Mouse (Mus musculus): ENCODE measurements at regions not wholly inside any gene's neighbourhood (a gene's known extent, or its start where the extent isn't known, plus 50 kb on each side); places are given as distances from the start of the nearest gene placed in this dataset.
"Not testable (repeated sequence)": the region's sequence is repeated elsewhere in the genome, so short reads cannot be mapped to it uniquely, and the experiment has no call there.

GRCm38 (mm10) chr9:27515427-27516110 lies 119.0 kb downstream of the Spata19 start:
- H3K4me3 ChIP-seq: no peak overlapping the region
- no peak overlapping the region for H3K9ac ChIP-seq
- no peaks in the 10 kb centered on the region for H3K27me3 ChIP-seq
- 88% methylated on average over 4 of the region's 4 CpGs for WGBS
- ATAC-seq (ENCODE audit: low FRiP score): no peak
- no peaks in the 10 kb centered on the region for H3K9me3 ChIP-seq (replicated peaks)
- H3K4me1 ChIP-seq: no peaks in the 10 kb centered on the region
- no peak overlapping the region for H3K27ac ChIP-seq
- H3K36me3 ChIP-seq: no peaks in the 10 kb centered on the region
- H3K4me2 ChIP-seq (replicated peaks): no peak overlapping the region

DNA sequence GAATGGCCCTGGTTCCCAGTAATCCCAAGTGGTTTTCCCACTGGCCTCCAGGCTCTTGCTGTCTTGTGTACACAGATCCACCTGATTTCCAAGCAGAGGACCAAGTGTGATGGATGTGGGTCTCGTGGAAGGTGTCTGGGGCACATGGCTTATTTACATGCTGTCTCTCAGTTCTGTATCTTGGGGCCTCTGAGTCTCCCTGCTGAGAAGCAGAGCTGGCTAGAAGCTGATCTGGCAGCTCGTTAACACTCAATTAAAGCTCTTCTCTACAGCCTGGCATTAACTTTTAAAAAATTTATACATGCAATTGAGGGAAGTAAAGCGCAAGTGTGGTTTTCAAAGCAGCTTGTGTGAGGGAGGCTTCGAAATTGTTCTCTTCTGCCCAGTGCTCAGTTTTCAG lies 121.4 kb downstream of the Spata19 start:
- no peak overlapping the region for H3K27ac ChIP-seq
- no peak for ATAC-seq (ENCODE audit: low FRiP score)
- 63% methylated on average over 4 of the region's 4 CpGs for WGBS

DNA sequence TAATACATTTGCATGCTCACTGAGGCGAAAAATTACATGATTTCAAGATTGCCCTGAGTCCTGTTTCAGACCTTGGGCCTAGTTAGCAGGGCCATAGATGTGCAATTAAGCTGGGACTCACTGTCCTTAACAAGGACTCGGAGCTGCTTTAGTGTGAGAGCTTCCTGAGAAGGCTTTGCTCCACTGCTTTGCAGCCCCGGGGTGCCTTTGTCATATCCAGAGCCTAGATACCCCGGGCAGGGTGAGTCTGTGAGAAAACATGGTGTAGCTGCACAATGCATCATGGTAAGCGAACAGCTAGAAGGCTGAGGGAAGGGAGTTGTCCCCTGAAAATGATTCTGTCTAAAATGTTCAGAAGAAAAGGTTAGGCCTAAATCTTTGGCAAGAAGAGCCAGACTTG lies 123.1 kb downstream of the Spata19 start:
- H3K27me3 ChIP-seq: no peaks in the 10 kb centered on the region
- H3K4me2 ChIP-seq (replicated peaks): no peak overlapping the region
- ATAC-seq (ENCODE audit: low FRiP score): no peak
- no peaks in the 10 kb centered on the region for H3K9me3 ChIP-seq (replicated peaks)
- H3K27ac ChIP-seq: no peak overlapping the region
- WGBS: 43% methylated on average over 5 of the region's 5 CpGs
- no peak overlapping the region for H3K9ac ChIP-seq
- H3K4me3 ChIP-seq: no peak overlapping the region
- H3K4me1 ChIP-seq: no peaks in the 10 kb centered on the region; the same call in 1 of the 2 replicates
- no peaks in the 10 kb centered on the region for H3K36me3 ChIP-seq

More for the DNA sequence above, 121.4 kb downstream of the Spata19 start:
- Histone ChIP-seq H3K4me1 (no peaks in the 10 kb centered on the region; the same call in 1 of the 2 replicates), H3K36me3 (no peaks in the 10 kb centered on the region), H3K27me3 (no peaks in the 10 kb centered on the region), H3K4me3 (no peak overlapping the region), H3K4me2 (replicated peaks) (no peak overlapping the region), H3K9ac (no peak overlapping the region), H3K9me3 (replicated peaks) (no peaks in the 10 kb centered on the region)

DNA sequence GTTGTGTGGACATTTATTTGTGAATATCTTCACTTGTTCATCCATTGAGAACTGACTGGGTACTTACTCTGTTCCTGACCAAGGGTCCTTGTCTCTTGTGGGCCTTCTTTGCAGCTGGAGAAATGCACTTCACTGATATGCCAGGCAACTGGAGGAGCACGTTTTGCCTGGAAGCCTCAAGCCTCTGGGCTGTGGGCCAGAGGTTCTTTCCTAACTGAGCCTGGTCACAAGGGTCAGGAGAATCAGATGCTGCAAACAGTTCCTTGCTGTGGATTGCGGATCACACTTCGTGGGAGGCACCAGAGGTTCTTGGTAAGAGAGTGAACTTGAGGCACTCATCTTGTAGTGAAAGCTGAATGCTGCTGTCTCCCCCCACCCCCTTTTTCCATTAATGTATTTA lies 124.6 kb downstream of the Spata19 start:
- H3K27ac ChIP-seq: no peak overlapping the region
- 71% methylated on average over 3 of the region's 3 CpGs for WGBS
- H3K4me1 ChIP-seq: no peaks in the 10 kb centered on the region; the same call in 1 of the 2 replicates
- ATAC-seq (ENCODE audit: low FRiP score): no peak
- H3K4me2 ChIP-seq (replicated peaks): no peak overlapping the region
- no peak overlapping the region for H3K4me3 ChIP-seq
- H3K27me3 ChIP-seq: no peaks in the 10 kb centered on the region
- H3K9ac ChIP-seq: no peak overlapping the region
- no peaks in the 10 kb centered on the region for H3K36me3 ChIP-seq
- H3K9me3 ChIP-seq (replicated peaks): no peaks in the 10 kb centered on the region

DNA sequence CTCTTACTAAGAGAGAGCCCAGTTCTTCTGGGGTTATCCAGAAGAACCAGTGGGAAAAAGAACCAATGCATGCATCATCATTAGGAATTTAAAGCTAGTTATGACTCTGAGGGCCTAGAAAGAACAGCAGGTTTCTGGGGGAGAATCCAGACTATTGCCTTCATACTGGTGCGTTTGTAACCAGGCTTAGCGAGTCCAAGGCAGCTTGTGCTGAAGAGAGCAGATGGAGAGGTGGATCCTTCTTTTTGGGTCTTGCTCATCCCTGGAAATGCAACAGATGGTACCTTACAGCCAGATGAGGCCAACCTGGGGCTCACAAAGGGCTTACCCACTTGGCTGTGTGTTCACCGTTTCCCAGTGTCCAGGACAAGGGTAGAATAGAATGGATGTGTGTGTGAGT lies 130.1 kb downstream of the Spata19 start:
- Histone ChIP-seq H3K27ac (no peak overlapping the region), H3K4me2 (replicated peaks) (no peak overlapping the region), H3K9me3 (replicated peaks) (no peaks in the 10 kb centered on the region), H3K9ac (no peak overlapping the region), H3K36me3 (no peaks in the 10 kb centered on the region), H3K4me1 (no peaks in the 10 kb centered on the region; the same call in 1 of the 2 replicates), H3K27me3 (no peaks in the 10 kb centered on the region), H3K4me3 (no peak overlapping the region)
- WGBS: 81% methylated on average over 3 of the region's 3 CpGs
- no peak for ATAC-seq (ENCODE audit: low FRiP score)

- Histone ChIP-seq H3K4me3 (no peak overlapping the region), H3K9me3 (replicated peaks) (no peaks in the 10 kb centered on the region), H3K27me3 (no peaks in the 10 kb centered on the region), H3K27ac (no peak overlapping the region), H3K9ac (no peak overlapping the region), H3K36me3 (no peaks in the 10 kb centered on the region), H3K4me1 (no peaks in the 10 kb centered on the region), H3K4me2 (replicated peaks) (no peak overlapping the region)
- no peak for ATAC-seq (ENCODE audit: low FRiP score)
- 46% methylated on average over 5 of the region's 5 CpGs for WGBS
These were observed 141.9 kb downstream of the Spata19 start for GRCm38 (mm10) chr9:27538480-27538879.

GRCm38 (mm10) chr9:27541585-27542151 lies 145.1 kb downstream of the Spata19 start:
- WGBS: 83% methylated on average over 2 of the region's 2 CpGs
- no peak for ATAC-seq (ENCODE audit: low FRiP score)
- Histone ChIP-seq H3K4me2 (replicated peaks) (no peak overlapping the region), H3K9me3 (replicated peaks) (no peaks in the 10 kb centered on the region), H3K27me3 (no peaks in the 10 kb centered on the region), H3K36me3 (no peaks in the 10 kb centered on the region), H3K4me1 (no peaks in the 10 kb centered on the region), H3K27ac (no peak overlapping the region), H3K9ac (no peak overlapping the region), H3K4me3 (no peak overlapping the region)

- not testable (repeated sequence) for H3K4me3 ChIP-seq; ATAC-seq (ENCODE audit: low FRiP score); H3K9me3 ChIP-seq (replicated peaks); H3K4me1 ChIP-seq; H3K36me3 ChIP-seq; H3K27ac ChIP-seq; H3K4me2 ChIP-seq (replicated peaks); H3K9ac ChIP-seq; H3K27me3 ChIP-seq
These were observed 158.1 kb downstream of the Spata19 start for GRCm38 (mm10) chr9:27554697-27555096.

DNA sequence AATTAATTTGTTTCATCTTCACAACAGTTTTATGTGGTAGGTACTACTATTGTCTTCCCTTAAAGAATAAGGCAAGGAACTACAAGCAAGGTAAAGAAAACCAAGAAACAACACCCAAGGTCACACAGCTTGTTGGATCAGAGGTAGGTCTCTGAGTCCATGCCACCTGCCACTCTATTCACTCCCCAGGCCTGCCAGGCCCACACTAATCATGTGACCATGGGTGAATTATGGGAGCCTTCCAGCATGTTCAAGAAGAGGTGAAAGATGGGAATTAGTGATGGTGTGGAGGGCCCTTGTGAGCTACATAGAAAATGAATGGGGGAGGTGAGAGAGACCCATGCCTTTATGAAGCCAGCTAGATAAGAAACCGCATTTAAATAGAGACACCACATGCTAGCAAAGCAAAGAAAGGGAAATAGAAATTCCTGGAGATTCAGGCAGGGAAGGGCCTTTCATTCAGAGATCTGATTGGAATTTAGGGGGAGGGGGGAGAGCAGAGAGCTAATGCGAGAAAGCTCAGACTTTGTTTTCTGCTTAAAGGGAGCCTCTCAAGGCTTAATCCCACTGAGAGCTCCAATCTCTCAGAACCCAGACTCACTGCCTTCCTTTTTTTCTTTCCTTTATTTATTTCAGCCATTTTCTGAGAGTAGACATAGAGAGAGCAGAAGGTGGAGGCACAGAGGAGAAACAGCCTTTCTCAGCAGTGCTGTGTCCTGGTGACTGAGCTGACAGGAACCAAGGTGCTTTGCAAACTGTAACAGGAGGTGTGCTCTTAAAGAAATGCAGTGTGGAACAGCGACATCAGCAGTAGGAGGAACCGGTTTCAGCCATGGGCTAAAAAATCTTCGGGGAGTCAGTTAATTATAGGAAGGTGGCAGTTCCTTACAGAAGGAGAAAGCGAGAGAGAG lies 160.0 kb downstream of the Spata19 start:
- Histone ChIP-seq H3K27ac (no peak overlapping the region), H3K4me3 (no peak overlapping the region), H3K4me2 (replicated peaks) (no peak overlapping the region), H3K4me1 (peaks cover 7% of the 10 kb centered on the region; the same call in 1 of the 2 replicates), H3K27me3 (no peaks in the 10 kb centered on the region), H3K9me3 (replicated peaks) (no peaks in the 10 kb centered on the region), H3K36me3 (no peaks in the 10 kb centered on the region), H3K9ac (no peak overlapping the region)
- no peak for ATAC-seq (ENCODE audit: low FRiP score)
- WGBS: 14% methylated on average over 6 of the region's 6 CpGs

DNA sequence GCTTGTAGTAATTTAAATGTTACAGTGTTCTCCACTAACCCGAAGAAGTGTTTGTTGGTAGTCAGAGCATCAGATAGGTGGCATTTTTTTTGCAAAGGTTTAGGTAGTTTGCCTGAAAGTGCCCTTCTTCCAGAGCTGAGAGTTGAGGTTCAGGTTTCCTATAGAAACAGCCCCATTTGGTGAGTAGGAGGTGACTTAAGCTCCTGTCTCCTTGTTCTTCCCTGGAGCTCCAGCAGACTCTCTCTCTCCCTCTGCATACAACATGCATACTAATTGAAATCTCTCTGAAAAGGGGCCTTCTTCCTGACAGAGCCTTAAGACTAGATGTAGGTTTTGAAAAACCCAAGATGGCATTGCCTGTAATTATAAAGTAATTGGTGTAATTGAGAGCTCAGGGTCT lies 161.3 kb downstream of the Spata19 start:
- Histone ChIP-seq H3K4me3 (no peak overlapping the region), H3K27ac (no peak overlapping the region), H3K4me1 (peaks cover 7% of the 10 kb centered on the region; the same call in 1 of the 2 replicates), H3K9ac (no peak overlapping the region), H3K27me3 (no peaks in the 10 kb centered on the region), H3K9me3 (replicated peaks) (no peaks in the 10 kb centered on the region), H3K36me3 (no peaks in the 10 kb centered on the region), H3K4me2 (replicated peaks) (no peak overlapping the region)
- no peak for ATAC-seq (ENCODE audit: low FRiP score)
- 74% methylated on average over 1 of the region's 1 CpGs for WGBS

GRCm38 (mm10) chr9:27558286-27558685 lies 161.7 kb downstream of the Spata19 start:
- WGBS: 82% methylated on average over 3 of the region's 3 CpGs
- ATAC-seq (ENCODE audit: low FRiP score): no peak
- no peak overlapping the region for H3K9ac ChIP-seq

GRCm38 (mm10) chr9:27568372-27569053 lies 171.9 kb downstream of the Spata19 start:
- Histone ChIP-seq H3K27me3 (no peaks in the 10 kb centered on the region), H3K9me3 (replicated peaks) (no peaks in the 10 kb centered on the region), H3K27ac (no peak overlapping the region), H3K36me3 (no peaks in the 10 kb centered on the region), H3K4me2 (replicated peaks) (no peak overlapping the region), H3K4me3 (no peak overlapping the region), H3K9ac (no peak overlapping the region), H3K4me1 (no peaks in the 10 kb centered on the region)
- WGBS: 75% methylated on average over 8 of the region's 8 CpGs
- ATAC-seq (ENCODE audit: low FRiP score): no peak

More at GRCm38 (mm10) chr9:27558286-27558685, 161.7 kb downstream of the Spata19 start:
- Histone ChIP-seq H3K4me3 (no peak overlapping the region), H3K27me3 (no peaks in the 10 kb centered on the region), H3K9me3 (replicated peaks) (no peaks in the 10 kb centered on the region), H3K4me2 (replicated peaks) (no peak overlapping the region), H3K4me1 (peaks cover 7% of the 10 kb centered on the region; the same call in 1 of the 2 replicates), H3K36me3 (no peaks in the 10 kb centered on the region), H3K27ac (no peak overlapping the region)

Data from hindbrain, embryonic 12.5 days (tissue).